Mouse (Mus musculus): ENCODE measurements around the gene Hsdl2.

DNA sequence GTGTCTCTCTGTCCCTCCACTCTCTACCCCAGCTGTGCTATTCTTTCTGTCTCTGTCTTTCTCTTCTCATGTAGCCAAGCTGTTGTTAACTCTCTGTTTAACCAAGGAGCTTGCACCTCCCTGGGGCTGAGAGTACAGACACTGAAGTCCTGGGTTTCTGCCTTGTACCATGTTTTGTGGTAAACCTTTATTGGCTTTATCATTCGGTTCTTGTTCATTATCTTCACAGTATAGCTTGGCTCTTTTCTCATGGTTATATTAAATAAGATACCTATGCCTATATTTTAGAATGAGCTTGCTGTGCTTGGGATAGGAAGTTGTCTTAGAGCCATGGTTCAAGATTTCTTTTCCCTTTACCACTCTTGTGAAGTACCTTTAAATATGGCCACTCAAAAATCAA, 53.2 kb downstream of the Hsdl2 start:
- TF ChIP-seq CTCF (IDR thresholded peaks at IDR 0.05; ENCODE audit: low read depth) (no peak), EP300 (IDR thresholded peaks at IDR 0.05; ENCODE audit: low read depth) (no peak)

All from liver, postnatal 0 days (tissue).